Mouse (Mus musculus): ENCODE results near the gene Lrrk1. TPM values are rescaled to one million over a fixed set of nuclear protein-coding genes. Genes with fewer than 3 reads are reported as not detected.
A peak's percentile ranks its signal among the peaks of the same experiment; 100 is the strongest.

Lrrk1 gene
- 3.3 and 7.4 TPM in 2 replicates for total RNA-seq (2012; rRNA removed)

- Histone ChIP-seq H3K4me1 (ENCODE audit: control insufficient read depth in 2 of 2, insufficient read depth in 2 of 2, low read length in 2 of 2, poor library complexity in 1 of 2) (no peaks in the 10 kb centered on the region), H3K4me3 (ENCODE audit: insufficient read depth in 1 of 2, low read depth in 1 of 2, low read length in 2 of 2, poor library complexity in 1 of 2, severe bottlenecking in 1 of 2) (peak within 1 kb of the TSS; percentile 71 to 85), H3K9ac (ENCODE audit: insufficient read depth, low read depth, low read length, poor library complexity, severe bottlenecking) (peak within 1 kb of the TSS; percentile 81), H3K9me3 (ENCODE audit: control insufficient read depth, insufficient read depth, low read depth, low read length) (no peaks in the 10 kb centered on the region), H3K27ac (ENCODE audit: insufficient read depth, low read depth, low read length, poor library complexity, severe bottlenecking) (no peak within 1 kb of the TSS), H3K36me3 (ENCODE audit: control insufficient read depth, insufficient read depth, low read length, poor library complexity, severe bottlenecking) (no peaks in the 10 kb centered on the region)
- TF ChIP-seq MAFK (IDR thresholded peaks at IDR 0.05; ENCODE audit: insufficient read depth, low read depth, low read length) (no peak), HCFC1 (IDR thresholded peaks at IDR 0.05; ENCODE audit: borderline replicate concordance, insufficient read depth, low read length) (no peak), CHD2 (IDR thresholded peaks at IDR 0.05; ENCODE audit: low read depth, low read length) (no peak), ZNF384 (IDR thresholded peaks at IDR 0.05; ENCODE audit: low read depth, low read length) (no peak), ZC3H11A (IDR thresholded peaks at IDR 0.05; ENCODE audit: borderline replicate concordance, low read depth, low read length) (no peak)
- no peak for DNase-seq (ENCODE audit: low read depth, low spot score)
- in situ Hi-C loops (cut with MboI; ENCODE audit: low sequenced_read_pairs in 2 of 2, unreplicated experiment in 2 of 2), result no loop called here
Observed at GRCm38 (mm10) chr7:66387813-66388521, at the start of gene Lrrk1. TSS of gene Lrrk1 (minus strand) at chr7:66388350.

DNA sequence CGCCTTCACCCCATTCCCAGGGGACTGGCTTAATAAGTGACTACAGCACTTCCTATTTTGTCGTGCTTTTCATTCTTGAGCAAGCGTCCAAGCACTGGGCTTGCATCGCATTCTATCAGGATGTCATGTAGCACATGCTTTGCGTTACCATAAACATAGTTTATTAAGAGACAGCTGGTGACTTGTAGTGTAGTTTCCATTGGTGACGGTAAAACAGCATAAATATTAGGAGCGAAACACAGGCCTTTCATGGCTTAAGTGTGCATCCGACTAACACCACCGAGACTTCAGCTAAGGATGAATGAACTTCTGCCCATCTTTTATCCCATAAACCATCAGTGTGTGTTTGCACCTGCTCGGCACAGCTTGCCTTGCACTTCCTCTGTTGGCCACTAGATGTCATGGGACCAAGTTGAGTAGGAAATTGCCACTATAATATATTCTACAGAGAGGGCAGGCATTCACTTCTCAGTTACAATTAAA, 46.3 kb upstream of the Lrrk1 start:
- H3K27ac ChIP-seq (ENCODE audit: insufficient read depth, low read depth, low read length, poor library complexity, severe bottlenecking), result no peak overlapping the region
- no peak for TF ChIP-seq HCFC1 (IDR thresholded peaks at IDR 0.05; ENCODE audit: borderline replicate concordance, insufficient read depth, low read length)
- TF ChIP-seq ZNF384 (IDR thresholded peaks at IDR 0.05; ENCODE audit: low read depth, low read length), result no peak
- peak; percentile 52; the same call in 1 of the 2 replicates for TF ChIP-seq ZC3H11A (IDR thresholded peaks at IDR 0.05; ENCODE audit: borderline replicate concordance, low read depth, low read length)
- TF ChIP-seq MAFK (IDR thresholded peaks at IDR 0.05; ENCODE audit: insufficient read depth, low read depth, low read length), result no peak
- TF ChIP-seq CHD2 (IDR thresholded peaks at IDR 0.05; ENCODE audit: low read depth, low read length), result no peak
- H3K4me3 ChIP-seq (ENCODE audit: insufficient read depth in 1 of 2, low read depth in 1 of 2, low read length in 2 of 2, poor library complexity in 1 of 2, severe bottlenecking in 1 of 2), result no peak overlapping the region
- no peak overlapping the region for H3K9ac ChIP-seq (ENCODE audit: insufficient read depth, low read depth, low read length, poor library complexity, severe bottlenecking)
- no peaks in the 10 kb centered on the region for H3K4me1 ChIP-seq (ENCODE audit: control insufficient read depth in 2 of 2, insufficient read depth in 2 of 2, low read length in 2 of 2, poor library complexity in 1 of 2)
- no peaks in the 10 kb centered on the region for H3K9me3 ChIP-seq (ENCODE audit: control insufficient read depth, insufficient read depth, low read depth, low read length)
- no peak for DNase-seq (ENCODE audit: low read depth, low spot score)
- in situ Hi-C loops (cut with MboI; ENCODE audit: low sequenced_read_pairs in 2 of 2, unreplicated experiment in 2 of 2), result loop anchor here in 1 of 2 experiments (5.0 kb wide), 1 partner anchor 228 kb away; no protein-coding TSS in a partner anchor
- H3K36me3 ChIP-seq (ENCODE audit: control insufficient read depth, insufficient read depth, low read length, poor library complexity, severe bottlenecking), result no peaks in the 10 kb centered on the region

DNA sequence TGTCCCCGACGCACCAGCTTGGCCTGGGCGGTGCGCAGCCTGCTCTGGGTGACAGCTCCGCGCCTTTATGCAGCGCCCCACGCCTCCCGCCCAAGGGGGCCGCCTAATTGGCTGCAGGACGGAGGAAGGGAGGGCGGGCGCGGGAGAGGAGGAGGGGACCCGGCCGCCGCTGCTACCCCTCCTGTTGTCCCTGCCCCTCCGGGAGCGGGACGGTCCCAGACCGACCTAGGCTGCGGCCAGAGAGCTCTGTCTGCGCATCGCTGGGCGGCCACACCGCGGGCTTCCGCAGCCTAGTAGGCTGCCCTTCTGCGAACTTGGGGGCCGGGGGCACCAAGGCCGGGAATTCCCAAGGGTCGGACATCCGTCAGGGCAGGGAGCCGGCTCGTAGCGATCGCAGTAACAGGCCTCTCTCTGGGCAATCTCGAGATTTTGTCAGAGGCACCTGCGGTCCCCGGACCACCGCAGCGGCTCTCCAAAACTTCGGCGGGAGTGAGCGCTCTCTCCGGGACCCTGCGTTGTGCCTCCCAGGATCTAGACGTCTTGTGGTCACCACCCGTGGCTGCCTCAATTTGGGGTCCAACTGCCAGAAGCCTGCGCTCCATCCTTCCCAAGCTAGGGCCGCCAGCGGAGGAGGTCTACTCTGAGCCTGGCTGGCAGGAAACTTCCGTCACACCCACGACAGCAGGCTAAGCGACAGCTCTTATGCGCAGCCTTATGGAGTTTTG, 39.4 kb upstream of the Lrrk1 start, which contains the start of gene Aldh1a3:
Gene Aldh1a3 (minus strand): TSS at position 81 of the 725 bp plus-strand sequence.
- in situ Hi-C loops (cut with MboI; ENCODE audit: low sequenced_read_pairs in 2 of 2, unreplicated experiment in 2 of 2), result no loop called here
- Histone ChIP-seq H3K9ac (ENCODE audit: insufficient read depth, low read depth, low read length, poor library complexity, severe bottlenecking) (no peak within 1 kb of the TSS), H3K36me3 (ENCODE audit: control insufficient read depth, insufficient read depth, low read length, poor library complexity, severe bottlenecking) (no peaks in the 10 kb centered on the region), H3K4me1 (ENCODE audit: control insufficient read depth in 2 of 2, insufficient read depth in 2 of 2, low read length in 2 of 2, poor library complexity in 1 of 2) (peaks cover 0 to 3% of the 10 kb centered on the region in 2 experiments; a peak in 1 of 4 replicates), H3K27ac (ENCODE audit: insufficient read depth, low read depth, low read length, poor library complexity, severe bottlenecking) (no peak within 1 kb of the TSS), H3K4me3 (ENCODE audit: insufficient read depth in 1 of 2, low read depth in 1 of 2, low read length in 2 of 2, poor library complexity in 1 of 2, severe bottlenecking in 1 of 2) (peak within 1 kb of the TSS; percentile 59 to 63), H3K9me3 (ENCODE audit: control insufficient read depth, insufficient read depth, low read depth, low read length) (no peaks in the 10 kb centered on the region)
- TF ChIP-seq ZNF384 (IDR thresholded peaks at IDR 0.05; ENCODE audit: low read depth, low read length), result no peak
- TF ChIP-seq ZC3H11A (IDR thresholded peaks at IDR 0.05; ENCODE audit: borderline replicate concordance, low read depth, low read length), result no peak
- no peak for TF ChIP-seq MAFK (IDR thresholded peaks at IDR 0.05; ENCODE audit: insufficient read depth, low read depth, low read length)
- DNase-seq (ENCODE audit: low read depth, low spot score), result peak; percentile 51

GRCm38 (mm10) chr7:66427053-66427436, 38.9 kb upstream of the Lrrk1 start:
- H3K27ac ChIP-seq (ENCODE audit: insufficient read depth, low read depth, low read length, poor library complexity, severe bottlenecking), result no peak overlapping the region
- TF ChIP-seq ZNF384 (IDR thresholded peaks at IDR 0.05; ENCODE audit: low read depth, low read length) (no peak), CHD2 (IDR thresholded peaks at IDR 0.05; ENCODE audit: low read depth, low read length) (no peak), ZC3H11A (IDR thresholded peaks at IDR 0.05; ENCODE audit: borderline replicate concordance, low read depth, low read length) (no peak), HCFC1 (IDR thresholded peaks at IDR 0.05; ENCODE audit: borderline replicate concordance, insufficient read depth, low read length) (no peak), MAFK (IDR thresholded peaks at IDR 0.05; ENCODE audit: insufficient read depth, low read depth, low read length) (no peak)
- H3K9ac ChIP-seq (ENCODE audit: insufficient read depth, low read depth, low read length, poor library complexity, severe bottlenecking), result no peak overlapping the region
- no peaks in the 10 kb centered on the region for H3K9me3 ChIP-seq (ENCODE audit: control insufficient read depth, insufficient read depth, low read depth, low read length)
- peaks cover 0 to 3% of the 10 kb centered on the region in 2 experiments; a peak in 1 of 4 replicates for H3K4me1 ChIP-seq (ENCODE audit: control insufficient read depth in 2 of 2, insufficient read depth in 2 of 2, low read length in 2 of 2, poor library complexity in 1 of 2)
- in situ Hi-C loops (cut with MboI; ENCODE audit: low sequenced_read_pairs in 2 of 2, unreplicated experiment in 2 of 2), result no loop called here
- DNase-seq (ENCODE audit: low read depth, low spot score), result no peak
- peak overlapping the region; percentile 59 to 63; a peak in 3 of 4 replicates for H3K4me3 ChIP-seq (ENCODE audit: insufficient read depth in 1 of 2, low read depth in 1 of 2, low read length in 2 of 2, poor library complexity in 1 of 2, severe bottlenecking in 1 of 2)
- no peaks in the 10 kb centered on the region for H3K36me3 ChIP-seq (ENCODE audit: control insufficient read depth, insufficient read depth, low read length, poor library complexity, severe bottlenecking)

Data from ES-E14 (cell line).